Mouse (Mus musculus) liver, embryonic 14 days (tissue): Measurements from ENCODE around the gene Eef2. TPM values are rescaled to one million over a fixed set of nuclear protein-coding genes. Genes with fewer than 3 reads are reported as not detected.

ENCODE experiments used
- polyA plus RNA-seq: library from polyadenylated mRNA; depleted of rRNA; stranded (reverse); fragments of >200 nt; gene quantifications from 2 replicates; pipeline ENCODE4 v1.2.3, GENCODE M21; 2012; rRNA removed

Gene Eef2
- 555 and 587 TPM in 2 replicates for polyA plus RNA-seq

GRCm38 (mm10) chr10:81176466-81177271 is at the start of gene Eef2:
TSS of gene Eef2 (plus strand) at chr10:81176631.

DNA sequence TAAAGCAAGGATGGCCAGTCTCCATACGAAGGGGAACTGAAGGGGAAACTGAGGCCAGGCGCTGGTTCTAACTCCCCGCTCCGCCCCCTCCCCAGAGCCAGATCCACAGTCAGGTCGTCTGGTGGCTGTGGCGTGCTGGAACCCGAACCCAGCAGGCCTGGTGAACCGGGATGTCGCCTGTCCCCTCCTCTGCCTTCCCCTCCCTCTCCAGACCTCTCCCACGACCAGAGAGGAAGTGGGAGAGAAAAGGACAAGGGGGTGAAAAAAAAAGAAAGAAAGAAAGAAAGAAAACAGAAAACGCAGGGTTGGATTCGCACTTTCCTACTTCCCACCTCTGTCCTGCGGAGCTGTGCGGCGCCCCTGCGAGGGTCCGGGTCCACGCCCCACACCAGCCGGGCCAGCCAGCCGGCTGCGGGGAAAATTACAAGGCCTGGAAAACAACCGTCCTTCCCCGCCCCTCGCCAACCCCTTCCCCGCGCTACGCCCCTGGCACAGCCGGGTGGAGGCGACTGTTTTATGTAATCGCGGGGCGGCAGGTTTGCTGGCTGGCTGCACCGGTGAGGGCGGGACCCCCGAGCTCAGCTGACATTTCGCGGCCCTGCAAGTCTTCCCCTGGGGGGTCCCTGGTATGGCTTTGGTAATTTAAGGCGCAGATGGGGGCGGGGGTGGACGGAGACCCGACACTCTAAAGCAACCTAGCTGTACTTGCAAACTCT is 41.3 kb upstream of the Eef2 start, which contains the start of gene Zbtb7a:
Gene Zbtb7a, plus strand, starts transcription at position 255 of the 716 bp plus-strand sequence.

GRCm38 (mm10) chr10:81167200-81168086 is 9.0 kb upstream of the Eef2 start, which contains the start of gene Pias4:
TSS of gene Pias4 (minus strand) at chr10:81167923.

DNA sequence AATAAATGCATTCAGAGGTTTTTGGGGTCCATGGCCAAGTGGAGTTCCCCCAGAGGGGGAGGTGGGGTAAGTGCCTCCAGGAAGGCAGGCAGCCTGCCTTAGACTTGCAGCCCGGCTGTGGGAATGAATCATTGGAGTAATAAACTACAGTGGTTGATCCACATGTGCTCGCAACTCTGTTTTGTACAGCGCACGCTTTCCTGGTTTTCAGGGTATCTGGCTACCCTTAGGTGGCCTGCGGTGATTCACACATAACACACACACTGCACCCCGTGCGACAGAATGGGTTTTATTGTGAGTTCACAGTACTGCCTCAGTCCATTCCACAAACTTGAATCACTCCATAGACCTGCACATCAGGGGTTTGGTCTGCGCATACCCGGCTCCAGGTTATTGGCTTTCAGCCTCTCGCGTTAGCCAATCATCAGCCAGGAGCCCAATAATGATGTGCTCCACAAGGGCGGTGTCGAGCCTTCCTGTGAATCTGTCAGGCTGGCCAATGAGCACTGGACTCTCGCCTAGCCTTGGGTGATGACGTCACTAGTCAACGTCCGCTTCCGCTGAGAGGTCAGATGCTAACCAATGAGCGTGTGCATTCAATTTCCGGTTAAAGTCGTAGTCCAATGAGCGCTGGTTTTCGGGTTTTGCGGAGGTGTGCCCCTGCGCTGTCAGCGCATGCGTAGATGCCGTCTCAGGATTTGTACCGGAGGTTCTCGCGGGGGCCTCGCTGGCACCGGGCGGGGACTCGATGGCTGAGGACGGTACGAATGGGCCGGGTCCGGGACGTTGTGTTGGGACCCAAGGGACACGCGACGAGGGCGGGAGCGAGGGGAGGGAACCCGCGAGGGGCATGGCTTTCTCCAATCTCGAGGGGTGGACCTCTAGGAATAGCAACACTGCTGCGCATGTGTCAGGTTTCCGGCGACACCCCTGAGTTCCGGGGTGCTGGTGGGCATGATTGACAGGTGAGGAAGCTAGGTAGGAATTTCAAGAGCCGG is 6.2 kb downstream of the Eef2 start, which contains the start of gene Dapk3:
Gene Dapk3, plus strand, starts transcription at position 670 of the 998 bp plus-strand sequence.

GRCm38 (mm10) chr10:81183805-81184204 is 7.4 kb downstream of the Eef2 start, which contains the start of gene 4930442H23Rik:
TSS of gene 4930442H23Rik (minus strand) at chr10:81183849.

DNA sequence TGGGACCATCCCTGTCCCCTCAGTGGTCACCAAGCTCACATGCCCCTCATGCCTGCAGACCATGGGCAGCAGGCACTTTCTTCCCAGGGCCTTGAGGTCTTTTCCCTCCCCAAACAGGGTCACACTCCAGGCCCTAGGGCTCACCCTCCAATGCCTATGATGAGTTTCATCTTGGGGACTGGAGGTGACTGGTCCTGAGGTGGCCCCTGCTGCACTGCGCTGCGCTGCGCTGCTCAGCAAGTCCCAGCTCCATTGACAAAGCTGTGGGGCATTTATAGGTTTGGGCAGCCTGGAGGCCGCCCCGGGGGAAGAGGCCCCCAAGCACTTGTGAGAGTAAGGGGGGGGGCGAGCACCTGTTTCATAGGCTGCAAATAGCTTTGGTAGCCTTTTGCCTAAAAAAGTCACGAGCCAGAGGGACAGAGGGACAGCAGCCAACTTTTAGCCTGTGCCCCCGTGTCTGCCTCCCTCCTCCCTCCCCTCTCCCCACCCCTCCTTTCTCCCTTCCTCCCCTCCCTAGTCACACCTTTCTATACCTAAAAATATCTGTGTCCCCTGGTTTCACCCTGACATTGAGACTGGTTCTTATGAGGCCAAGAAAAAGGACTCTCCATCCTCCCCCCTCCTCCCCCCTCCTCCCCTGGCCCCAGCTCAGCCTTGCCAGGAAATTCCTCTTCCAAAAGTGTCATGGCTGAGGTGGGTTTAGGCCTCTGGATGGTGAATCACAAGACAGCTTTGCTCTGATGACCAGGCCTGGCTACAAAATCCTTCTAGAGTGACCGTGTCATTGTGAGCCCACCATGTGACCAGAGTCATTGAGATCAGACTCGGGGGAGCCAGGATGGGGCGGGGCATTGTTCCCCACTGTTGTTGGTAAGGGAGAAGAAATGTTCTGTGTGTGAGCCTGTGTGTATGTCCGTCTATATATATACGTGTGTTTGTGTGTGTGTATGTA is 25.7 kb downstream of the Eef2 start, which contains the start of gene Nmrk2:
Gene Nmrk2, minus strand, starts transcription at position 245 of the 952 bp plus-strand sequence.

DNA sequence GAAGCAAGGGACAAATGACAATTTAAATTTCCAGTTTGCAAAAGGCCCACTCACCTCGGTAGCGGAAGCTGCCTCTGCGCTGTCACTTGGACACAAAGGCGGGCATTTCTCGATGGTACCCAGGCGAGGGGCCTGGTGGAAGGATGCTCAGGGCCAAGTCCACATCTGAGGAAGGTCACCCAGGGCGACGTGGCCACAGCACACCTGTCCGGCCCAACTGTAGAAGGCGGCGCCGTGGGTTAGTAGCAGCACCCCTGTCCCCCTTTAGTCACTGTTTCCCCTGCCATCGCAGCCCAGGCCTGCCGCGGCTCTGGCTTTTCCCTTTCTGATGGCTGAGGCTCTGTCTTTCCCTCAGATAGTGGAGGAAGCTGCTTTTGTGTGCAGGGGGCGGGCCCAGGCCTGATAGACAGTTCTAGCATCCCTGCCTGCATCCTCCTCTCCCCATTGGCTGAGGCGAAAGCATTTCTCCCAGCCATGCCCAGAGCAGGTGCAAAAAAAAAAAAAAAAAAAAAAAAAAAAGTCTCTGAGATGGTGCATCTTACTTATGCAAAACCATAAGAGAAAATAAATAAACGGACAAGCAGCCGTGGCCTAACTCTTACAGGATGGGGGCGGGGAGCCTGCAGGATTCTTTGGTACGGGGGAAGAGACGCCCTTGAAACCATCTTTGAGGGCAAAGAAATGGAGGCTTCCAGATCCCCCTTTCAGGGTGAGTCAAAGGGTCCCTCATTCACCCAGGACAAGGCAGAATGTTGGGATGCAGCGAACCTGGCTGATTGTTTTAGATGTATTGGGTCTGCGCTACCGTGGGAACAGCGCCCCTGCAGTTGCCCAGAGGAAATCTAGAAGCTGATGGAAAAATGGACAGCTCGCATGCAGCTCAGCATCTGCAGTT is 54.3 kb downstream of the Eef2 start, which contains the start of gene Atcay:
Gene Atcay, minus strand, starts transcription at position 396 of the 895 bp plus-strand sequence.

Other genes with a start within 250 kb of the Eef2 start
- 2.1 and 2.2 TPM in 2 replicates for gene Gadd45b, start 246.6 kb upstream of the Eef2 start, polyA plus RNA-seq
- gene Gng7, start 161.7 kb upstream of the Eef2 start, polyA plus RNA-seq, result 0.25 and 0.29 TPM in 2 replicates
- gene Diras1, start 151.0 kb upstream of the Eef2 start, polyA plus RNA-seq, result 0.01 TPM in 1 of 2 replicates, not detected in the other
- gene Slc39a3, start 139.2 kb upstream of the Eef2 start, polyA plus RNA-seq, result 3.4 and 3.8 TPM in 2 replicates
- gene Sgta, start 116.5 kb upstream of the Eef2 start, polyA plus RNA-seq, result 33.9 and 37.4 TPM in 2 replicates
- 20.2 and 21.2 TPM in 2 replicates for gene Thop1, start 106.6 kb upstream of the Eef2 start, polyA plus RNA-seq
- 10.0 and 12.8 TPM in 2 replicates for gene Creb3l3, start 77.8 kb upstream of the Eef2 start, polyA plus RNA-seq
- gene Map2k2, start 70.7 kb upstream of the Eef2 start, polyA plus RNA-seq, result 48.6 and 59.6 TPM in 2 replicates
- 13.8 and 16.4 TPM in 2 replicates for gene Zbtb7a, start 41.4 kb upstream of the Eef2 start, polyA plus RNA-seq
- 9.9 and 11.4 TPM in 2 replicates for gene Pias4, start 8.7 kb upstream of the Eef2 start, polyA plus RNA-seq
- 15.3 and 17.6 TPM in 2 replicates for gene Dapk3, start 6.4 kb downstream of the Eef2 start, polyA plus RNA-seq
- not detected in 2 replicates for gene 4930442H23Rik, start 7.2 kb downstream of the Eef2 start, polyA plus RNA-seq
- not detected in 2 replicates for gene Nmrk2, start 25.4 kb downstream of the Eef2 start, polyA plus RNA-seq
- gene Atcay, start 54.2 kb downstream of the Eef2 start, polyA plus RNA-seq, result under 0.01 and 0.02 TPM in 2 replicates
- gene Zfr2, start 56.5 kb downstream of the Eef2 start, polyA plus RNA-seq, result 0.55 and 0.80 TPM in 2 replicates
- gene Matk, start 76.3 kb downstream of the Eef2 start, polyA plus RNA-seq, result 0.77 and 0.83 TPM in 2 replicates
- 48.0 and 56.2 TPM in 2 replicates for gene Mrpl54, start 90.3 kb downstream of the Eef2 start, polyA plus RNA-seq
- gene Apba3, start 90.3 kb downstream of the Eef2 start, polyA plus RNA-seq, result 13.7 and 14.8 TPM in 2 replicates
- gene Tjp3, start 115.0 kb downstream of the Eef2 start, polyA plus RNA-seq, result 0.21 and 0.25 TPM in 2 replicates
- gene Pip5k1c, start 116.3 kb downstream of the Eef2 start, polyA plus RNA-seq, result 9.9 and 12.5 TPM in 2 replicates
- 23.1 and 24.3 TPM in 2 replicates for gene Cactin, start 144.5 kb downstream of the Eef2 start, polyA plus RNA-seq
- gene Tbxa2r, start 152.1 kb downstream of the Eef2 start, polyA plus RNA-seq, result 2.3 and 2.5 TPM in 2 replicates
- 0.01 TPM in 2 replicates for gene Gipc3, start 166.6 kb downstream of the Eef2 start, polyA plus RNA-seq
- gene Hmg20b, start 173.8 kb downstream of the Eef2 start, polyA plus RNA-seq, result 23.8 and 26.9 TPM in 2 replicates
- 7.4 and 8.6 TPM in 2 replicates for gene Mfsd12, start 180.9 kb downstream of the Eef2 start, polyA plus RNA-seq
- gene 4930404N11Rik, start 189.2 kb downstream of the Eef2 start, polyA plus RNA-seq, result 0.43 and 0.84 TPM in 2 replicates
- gene Fzr1, start 201.9 kb downstream of the Eef2 start, polyA plus RNA-seq, result 57.1 and 63.1 TPM in 2 replicates
- gene Dohh, start 207.8 kb downstream of the Eef2 start, polyA plus RNA-seq, result 28.6 and 30.2 TPM in 2 replicates
- gene Gm48551, start 207.8 kb downstream of the Eef2 start, polyA plus RNA-seq, result 0.84 and 0.93 TPM in 2 replicates
- 0.55 and 0.90 TPM in 2 replicates for gene Gm48552, start 212.4 kb downstream of the Eef2 start, polyA plus RNA-seq
- 1.7 and 2.0 TPM in 2 replicates for gene Smim24, start 216.4 kb downstream of the Eef2 start, polyA plus RNA-seq